Mouse (Mus musculus): ENCODE data around the gene Lgals2.

DNA sequence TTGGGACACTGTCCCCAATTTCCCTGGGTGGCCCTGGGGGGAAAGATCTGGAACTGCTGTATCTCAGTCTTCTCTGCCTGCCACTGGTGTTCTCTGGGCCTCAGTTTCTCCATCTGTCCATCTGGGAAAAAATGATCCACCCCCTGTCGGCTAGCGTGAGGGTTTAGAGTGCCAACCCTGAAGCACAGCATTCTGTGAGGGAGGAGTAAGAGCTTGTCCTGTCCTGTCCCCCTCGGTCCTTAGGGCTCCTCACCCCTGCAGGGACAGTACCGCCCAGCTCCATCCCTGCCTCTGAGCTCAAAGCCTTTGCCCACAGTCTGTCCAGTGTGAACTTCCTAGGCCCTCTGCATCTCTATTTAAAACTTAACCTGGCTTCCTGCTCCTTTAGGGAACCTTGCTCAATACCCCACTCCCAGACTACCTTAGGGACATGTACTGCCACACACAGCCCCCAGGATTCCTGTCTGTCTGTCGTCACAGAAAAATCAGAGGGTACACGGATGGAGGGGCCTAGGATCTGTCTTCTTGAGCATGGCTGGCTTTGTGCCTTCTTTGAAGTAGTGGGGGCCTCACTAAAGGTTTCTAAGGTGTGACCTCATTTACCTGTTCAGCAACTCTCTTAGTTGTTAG lies 14.1 kb downstream of the Lgals2 start:
- TF ChIP-seq CTCF (IDR thresholded peaks at IDR 0.05; ENCODE audit: control insufficient read depth, insufficient read depth, insufficient replicate concordance, low read depth, low read length) (no peak), POLR2A (IDR thresholded peaks at IDR 0.05; ENCODE audit: control insufficient read depth, low read depth, low read length) (no peak)

Data from testis, adult 2 months (tissue).